Mouse (Mus musculus): Measurements from ENCODE around the gene Zcchc17. TPM values are rescaled to one million over a fixed set of nuclear protein-coding genes. Genes with fewer than 3 reads are reported as not detected.

Zcchc17 gene
- polyA plus RNA-seq, 1 experiment, result 24.0 TPM

DNA sequence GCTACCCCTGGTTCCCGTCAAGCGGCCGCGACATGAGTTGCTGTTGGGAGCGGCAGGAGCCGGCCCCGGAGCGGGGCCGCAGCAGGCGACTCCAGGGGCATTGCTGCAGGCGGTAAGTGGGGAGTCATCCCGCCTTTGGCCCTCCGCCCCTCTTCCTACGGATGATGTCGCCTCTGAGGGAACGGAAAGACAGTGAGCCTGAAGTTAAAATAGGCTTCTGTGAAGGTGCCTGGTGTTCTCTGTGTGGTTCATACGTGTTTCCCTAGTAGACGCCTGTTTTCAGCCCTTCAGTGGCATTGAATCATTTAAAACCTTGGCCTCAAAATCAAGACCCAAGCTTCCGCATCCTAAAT is 471 bp upstream of the Zcchc17 start:
- peak overlapping the region; percentile 90 for H3K4me3 ChIP-seq
- H3K4me2 ChIP-seq (ENCODE audit: low read depth), result peak overlapping the region; percentile 85
- no peaks in the 10 kb centered on the region for H3K36me3 ChIP-seq (ENCODE audit: control insufficient read depth, insufficient read depth)
- H3ac ChIP-seq (ENCODE audit: control insufficient read depth, insufficient read length), result peak overlapping the region; percentile 85
- H3K27me3 ChIP-seq (ENCODE audit: control insufficient read depth, insufficient read depth, insufficient read length), result no peaks in the 10 kb centered on the region
- peaks cover 44% of the 10 kb centered on the region for H3K79me2 ChIP-seq (ENCODE audit: control insufficient read depth, insufficient read depth)
- TF ChIP-seq MYOD1 (IDR thresholded peaks at IDR 0.05; ENCODE audit: control insufficient read depth in 1 of 3, insufficient read length in 2 of 3, low read depth in 2 of 3) (no peak), SRF (IDR thresholded peaks at IDR 0.05; ENCODE audit: control insufficient read depth, insufficient read length, low read depth) (no peak), E2F4 (IDR thresholded peaks at IDR 0.05; ENCODE audit: insufficient read depth) (no peak), POLR2AphosphoS2 (IDR thresholded peaks at IDR 0.05; ENCODE audit: insufficient read length, low read depth) (no peak), CEBPB (IDR thresholded peaks at IDR 0.05; ENCODE audit: insufficient read depth, poor library complexity, severe bottlenecking) (no peak), TCF3 (IDR thresholded peaks at IDR 0.05; ENCODE audit: insufficient read length, low read depth) (no peak), REST (IDR thresholded peaks at IDR 0.05; ENCODE audit: insufficient read depth, insufficient read length) (no peak), MAX (IDR thresholded peaks at IDR 0.05; ENCODE audit: low read depth) (no peak)

DNA sequence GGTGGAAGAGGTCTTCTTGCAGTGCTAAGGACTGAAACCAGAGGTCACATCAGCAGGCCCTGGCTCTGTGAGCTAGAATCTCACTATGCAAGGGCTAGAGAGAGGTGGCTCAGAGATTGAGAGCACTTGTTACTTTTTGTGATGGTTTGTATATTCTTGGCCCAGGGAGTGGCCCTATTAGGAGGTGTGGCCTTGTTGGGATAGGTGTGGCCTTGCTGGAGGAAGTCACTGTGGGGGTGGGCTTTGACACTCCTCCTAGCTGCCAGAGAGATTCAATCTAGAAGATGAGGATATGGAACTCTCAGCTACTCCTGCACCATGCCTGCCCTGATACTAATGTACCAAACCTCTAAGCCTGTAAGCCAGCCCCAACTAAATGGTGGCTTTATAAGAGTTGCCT is 1.8 kb downstream of the Zcchc17 start:
- Histone ChIP-seq H3K4me2 (ENCODE audit: low read depth) (no peak overlapping the region), H3K36me3 (ENCODE audit: control insufficient read depth, insufficient read depth) (no peaks in the 10 kb centered on the region), H3K4me3 (no peak overlapping the region), H3K79me2 (ENCODE audit: control insufficient read depth, insufficient read depth) (peaks cover 44% of the 10 kb centered on the region), H3ac (ENCODE audit: control insufficient read depth, insufficient read length) (no peak overlapping the region), H3K27me3 (ENCODE audit: control insufficient read depth, insufficient read depth, insufficient read length) (no peaks in the 10 kb centered on the region)
- TF ChIP-seq TCF12 (IDR thresholded peaks at IDR 0.05; ENCODE audit: insufficient read depth, poor library complexity, severe bottlenecking), result no peak
- TF ChIP-seq MAX (IDR thresholded peaks at IDR 0.05; ENCODE audit: low read depth), result no peak
- no peak for TF ChIP-seq USF1 (IDR thresholded peaks at IDR 0.05; ENCODE audit: low read depth)
- no peak for TF ChIP-seq MYOD1 (IDR thresholded peaks at IDR 0.05; ENCODE audit: control insufficient read depth in 1 of 3, insufficient read length in 2 of 3, low read depth in 2 of 3)
- TF ChIP-seq MYOG (IDR thresholded peaks at IDR 0.05; ENCODE audit: control insufficient read depth in 1 of 3, insufficient read depth in 1 of 3, insufficient read length in 2 of 3, low read depth in 2 of 3), result no peak
- no peak for TF ChIP-seq REST (IDR thresholded peaks at IDR 0.05; ENCODE audit: insufficient read depth, insufficient read length)
- no peak for TF ChIP-seq POLR2A (IDR thresholded peaks at IDR 0.05; ENCODE audit: insufficient read length, low read depth)
- no peak for TF ChIP-seq E2F4 (IDR thresholded peaks at IDR 0.05; ENCODE audit: insufficient read depth)
- no peak for TF ChIP-seq CEBPB (IDR thresholded peaks at IDR 0.05; ENCODE audit: insufficient read depth, poor library complexity, severe bottlenecking)

DNA sequence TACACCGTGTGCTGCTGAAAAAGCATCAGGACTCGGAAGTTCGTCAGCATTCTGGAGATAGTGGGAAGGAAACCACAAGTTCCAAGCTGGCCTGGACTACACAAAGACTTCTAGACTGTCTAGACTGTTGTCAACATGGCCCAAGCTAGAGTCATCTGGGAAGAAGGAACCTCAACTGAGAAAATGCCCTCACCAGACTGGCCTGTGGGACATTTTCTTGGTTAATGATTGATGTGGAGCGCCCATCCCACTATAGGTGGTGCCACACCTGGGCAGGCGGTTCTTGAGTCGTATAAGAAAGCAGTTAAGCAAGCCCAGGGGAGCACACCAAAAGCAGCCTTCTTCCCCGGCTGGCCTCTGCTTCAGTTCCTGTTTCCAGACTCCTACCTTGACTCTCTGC is 7.2 kb downstream of the Zcchc17 start:
- no peak overlapping the region for H3K4me3 ChIP-seq
- no peak overlapping the region for H3K4me2 ChIP-seq (ENCODE audit: low read depth)
- TF ChIP-seq MYOD1 (IDR thresholded peaks at IDR 0.05; ENCODE audit: control insufficient read depth in 1 of 3, insufficient read length in 2 of 3, low read depth in 2 of 3), result no peak
- H3ac ChIP-seq (ENCODE audit: control insufficient read depth, insufficient read length), result no peak overlapping the region
- peaks cover under 1% of the 10 kb centered on the region for H3K79me2 ChIP-seq (ENCODE audit: control insufficient read depth, insufficient read depth)
- H3K27me3 ChIP-seq (ENCODE audit: control insufficient read depth, insufficient read depth, insufficient read length), result no peaks in the 10 kb centered on the region
- peaks cover 15% of the 10 kb centered on the region for H3K36me3 ChIP-seq (ENCODE audit: control insufficient read depth, insufficient read depth)

DNA sequence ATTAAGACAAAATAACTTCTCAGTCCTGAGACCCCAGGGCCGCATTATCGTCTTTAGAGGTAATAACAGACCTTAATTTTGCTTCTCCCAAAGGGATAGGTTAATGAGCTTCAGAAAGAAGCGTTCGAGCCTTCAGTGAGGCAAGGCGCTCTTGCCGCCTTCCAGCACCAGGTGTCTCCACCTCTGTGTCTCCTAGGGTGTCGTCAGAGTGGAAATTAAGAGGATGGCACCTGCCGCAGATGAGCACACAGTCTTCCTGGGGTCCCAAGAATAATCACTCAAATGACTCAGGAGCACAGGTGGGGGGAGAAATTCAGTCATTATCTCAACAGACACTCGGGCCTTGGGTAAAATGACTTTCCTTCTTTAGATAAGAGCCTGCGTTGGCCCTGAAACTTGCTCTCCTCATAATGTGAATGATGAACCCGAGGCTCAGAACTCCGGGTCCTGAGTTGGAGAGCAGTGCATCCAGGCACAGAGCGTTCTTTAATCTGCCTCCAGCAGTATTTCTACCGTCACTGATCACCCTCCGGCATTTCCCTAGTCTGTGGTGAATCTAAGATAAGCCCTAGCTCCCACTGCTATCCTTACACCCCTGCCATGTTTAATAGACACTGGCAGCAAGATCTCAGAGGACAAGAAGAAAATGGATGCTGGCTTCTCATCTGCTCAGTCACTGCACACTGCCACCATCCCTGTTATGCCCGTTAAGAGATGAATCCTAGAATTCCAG is 8.9 kb downstream of the Zcchc17 start:
- Histone ChIP-seq H3K36me3 (ENCODE audit: control insufficient read depth, insufficient read depth) (peaks cover 16% of the 10 kb centered on the region), H3ac (ENCODE audit: control insufficient read depth, insufficient read length) (no peak overlapping the region), H3K27me3 (ENCODE audit: control insufficient read depth, insufficient read depth, insufficient read length) (no peaks in the 10 kb centered on the region), H3K4me2 (ENCODE audit: low read depth) (no peak overlapping the region), H3K4me3 (no peak overlapping the region), H3K79me2 (ENCODE audit: control insufficient read depth, insufficient read depth) (no peaks in the 10 kb centered on the region)
- TF ChIP-seq POLR2A (IDR thresholded peaks at IDR 0.05; ENCODE audit: insufficient read length, low read depth) (no peak), SRF (IDR thresholded peaks at IDR 0.05; ENCODE audit: control insufficient read depth, insufficient read length, low read depth) (no peak), MAX (IDR thresholded peaks at IDR 0.05; ENCODE audit: low read depth) (no peak), CEBPB (IDR thresholded peaks at IDR 0.05; ENCODE audit: insufficient read depth, poor library complexity, severe bottlenecking) (no peak), USF1 (IDR thresholded peaks at IDR 0.05; ENCODE audit: low read depth) (no peak), MYOD1 (IDR thresholded peaks at IDR 0.05; ENCODE audit: control insufficient read depth in 1 of 3, insufficient read length in 2 of 3, low read depth in 2 of 3) (no peak)

DNA sequence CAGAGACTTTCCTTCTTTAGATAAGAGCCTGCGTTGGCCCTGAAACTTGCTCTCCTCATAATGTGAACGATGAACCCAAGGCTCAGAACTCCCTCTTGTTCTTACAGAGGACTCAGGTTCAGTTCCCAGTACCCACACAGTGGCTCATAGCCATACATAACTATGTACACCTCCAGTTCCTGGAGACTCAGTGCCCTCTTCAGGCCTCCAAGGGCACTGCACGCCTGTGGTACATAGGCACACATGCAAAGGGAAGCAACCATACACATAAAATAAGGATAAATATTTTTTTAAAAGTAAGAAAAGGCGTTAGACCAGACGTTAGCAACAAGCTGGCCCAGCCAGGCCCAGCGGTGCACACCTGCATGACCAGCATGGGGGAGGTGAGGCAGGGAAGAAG is 10.1 kb downstream of the Zcchc17 start:
- Histone ChIP-seq H3K79me2 (ENCODE audit: control insufficient read depth, insufficient read depth) (no peaks in the 10 kb centered on the region), H3K4me3 (no peak overlapping the region), H3K36me3 (ENCODE audit: control insufficient read depth, insufficient read depth) (peaks cover 16% of the 10 kb centered on the region), H3K27me3 (ENCODE audit: control insufficient read depth, insufficient read depth, insufficient read length) (no peaks in the 10 kb centered on the region), H3K4me2 (ENCODE audit: low read depth) (no peak overlapping the region), H3ac (ENCODE audit: control insufficient read depth, insufficient read length) (no peak overlapping the region)
- TF ChIP-seq USF1 (IDR thresholded peaks at IDR 0.05; ENCODE audit: low read depth) (no peak), MYOG (IDR thresholded peaks at IDR 0.05; ENCODE audit: control insufficient read depth in 1 of 3, insufficient read depth in 1 of 3, insufficient read length in 2 of 3, low read depth in 2 of 3) (no peak), POLR2A (IDR thresholded peaks at IDR 0.05; ENCODE audit: insufficient read length, low read depth) (no peak), E2F4 (IDR thresholded peaks at IDR 0.05; ENCODE audit: insufficient read depth) (no peak), POLR2AphosphoS2 (IDR thresholded peaks at IDR 0.05; ENCODE audit: insufficient read length, low read depth) (no peak), TCF12 (IDR thresholded peaks at IDR 0.05; ENCODE audit: insufficient read depth, poor library complexity, severe bottlenecking) (no peak), MYOD1 (IDR thresholded peaks at IDR 0.05; ENCODE audit: control insufficient read depth in 1 of 3, insufficient read length in 2 of 3, low read depth in 2 of 3) (no peak), MAX (IDR thresholded peaks at IDR 0.05; ENCODE audit: low read depth) (no peak), TCF3 (IDR thresholded peaks at IDR 0.05; ENCODE audit: insufficient read length, low read depth) (no peak), SRF (IDR thresholded peaks at IDR 0.05; ENCODE audit: control insufficient read depth, insufficient read length, low read depth) (no peak), CEBPB (IDR thresholded peaks at IDR 0.05; ENCODE audit: insufficient read depth, poor library complexity, severe bottlenecking) (no peak), REST (IDR thresholded peaks at IDR 0.05; ENCODE audit: insufficient read depth, insufficient read length) (no peak)

All from myocyte (in vitro differentiated cells).